Mouse (Mus musculus): Measurements from ENCODE around the gene Kdm4a.

Gene Kdm4a

DNA sequence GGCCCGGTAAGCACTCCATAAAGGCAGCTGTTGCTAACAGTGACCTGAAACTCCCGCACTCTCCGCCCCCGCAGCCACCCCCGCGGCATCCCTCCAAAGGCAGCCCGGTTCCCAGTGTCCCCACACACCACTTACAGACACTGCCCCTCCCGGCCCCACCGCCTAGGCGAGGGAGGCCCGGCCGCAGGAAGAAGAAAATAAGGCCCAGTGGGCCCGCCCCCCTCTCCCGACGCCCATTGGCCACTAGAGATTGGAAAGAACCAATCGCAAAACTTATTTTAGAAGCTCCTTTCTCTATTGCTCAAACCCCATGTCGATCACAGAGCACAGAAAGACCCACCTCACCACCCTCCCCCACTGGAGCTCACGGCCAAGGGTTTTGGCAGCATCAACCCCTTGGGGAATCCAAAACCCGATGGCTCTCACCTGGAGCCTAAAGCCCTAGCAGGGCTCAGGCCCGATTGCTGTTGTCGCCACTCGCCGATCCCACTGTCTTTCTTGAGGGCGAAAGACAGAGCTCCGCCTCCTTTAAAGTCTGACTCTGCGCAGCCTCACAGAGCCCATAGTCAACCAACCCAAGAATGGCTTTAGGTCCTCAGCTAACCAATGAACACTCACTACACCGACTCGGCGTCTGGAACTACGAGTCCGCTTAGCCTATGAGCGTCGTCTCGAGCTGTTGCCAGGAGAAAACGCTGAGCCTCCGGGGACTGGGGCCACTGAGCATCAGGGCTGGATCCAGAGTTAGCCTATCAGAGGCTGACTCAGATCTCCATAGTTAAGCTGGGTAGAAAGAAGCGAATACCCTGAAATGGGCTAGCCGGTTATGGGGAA is at the start of gene Kdm4a:
Gene Kdm4a (minus strand): TSS at position 577 of the 834 bp plus-strand sequence.
- DNase-seq (ENCODE audit: low spot score in 2 of 2), result peak; percentile 93 to 94

DNA sequence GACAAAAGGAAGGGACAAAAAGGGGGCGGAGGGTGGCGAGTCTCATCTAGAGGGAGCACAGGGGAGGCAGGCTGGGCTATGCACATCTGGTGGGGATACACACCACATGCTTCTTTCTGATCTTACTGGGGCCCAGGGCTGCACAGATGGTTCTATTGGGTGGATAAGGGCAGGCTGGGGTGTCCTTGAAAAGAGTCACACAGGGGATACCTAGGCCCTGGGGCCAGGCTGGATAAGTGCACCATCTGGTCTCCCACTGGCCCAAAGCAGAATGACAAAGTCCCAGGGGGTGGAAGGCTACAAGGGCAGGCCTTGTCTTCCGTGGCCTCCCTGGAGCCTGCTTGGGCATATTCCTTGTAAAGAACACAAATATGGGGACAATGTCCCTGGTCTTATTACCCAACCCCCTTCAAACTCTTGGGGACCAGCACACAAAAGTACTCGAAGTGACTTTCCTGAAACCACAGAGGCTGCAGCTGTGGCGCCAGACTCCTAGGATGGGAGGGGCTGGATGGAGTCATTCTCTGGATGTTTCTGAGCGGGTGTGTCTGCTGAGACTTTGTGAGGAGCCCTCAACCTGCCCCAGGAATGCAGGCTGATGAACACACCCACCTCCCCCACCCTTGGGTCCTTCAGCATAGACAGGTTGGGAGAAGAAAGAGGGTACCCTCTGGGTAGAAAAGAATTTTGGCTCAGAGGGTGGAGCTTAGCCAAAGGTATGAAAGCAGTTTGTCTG is 49.4 kb upstream of the Kdm4a start:
- no peak for DNase-seq (ENCODE audit: low spot score in 2 of 2)

DNA sequence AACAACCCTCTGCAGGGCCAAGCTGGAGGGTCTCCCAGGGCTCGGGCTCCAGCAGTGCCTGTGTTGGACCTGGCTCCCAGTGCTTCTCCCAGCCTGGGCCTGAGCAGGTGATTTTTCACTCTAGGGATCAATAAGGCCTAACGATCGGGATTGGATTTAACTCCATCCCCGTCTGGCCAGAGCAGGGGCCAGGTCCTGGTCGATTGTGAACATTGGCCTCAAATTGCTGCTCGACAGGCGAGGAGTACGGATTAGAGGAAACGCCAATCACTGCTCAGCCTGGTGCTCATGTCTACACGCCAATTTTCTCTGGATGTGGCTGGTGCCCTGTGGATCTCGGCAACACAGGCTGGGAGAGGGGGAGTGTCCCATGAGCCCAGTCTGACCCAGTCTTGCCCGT is 47.6 kb upstream of the Kdm4a start:
- DNase-seq (ENCODE audit: low spot score in 2 of 2), result no peak

DNA sequence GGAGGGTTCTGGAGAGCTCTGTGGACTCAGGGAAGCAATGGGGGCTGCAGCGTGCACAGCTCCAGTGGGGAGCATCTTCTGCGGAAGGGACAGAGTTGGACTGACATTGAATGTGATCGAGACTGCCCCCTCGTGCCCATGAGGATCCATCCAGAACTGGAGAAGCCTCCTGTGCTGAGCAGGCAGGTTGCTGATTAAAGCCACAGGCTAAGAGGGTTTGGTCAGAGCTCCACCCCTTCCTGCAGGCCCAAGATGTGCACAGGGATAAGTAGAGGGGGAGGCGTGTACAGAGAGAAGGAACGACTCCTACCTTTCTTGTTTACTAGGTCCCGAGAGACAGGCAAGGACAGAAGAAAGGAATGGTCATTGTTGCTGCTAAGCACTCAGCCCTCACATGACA is 41.4 kb upstream of the Kdm4a start:
- DNase-seq (ENCODE audit: low spot score in 2 of 2), result no peak

DNA sequence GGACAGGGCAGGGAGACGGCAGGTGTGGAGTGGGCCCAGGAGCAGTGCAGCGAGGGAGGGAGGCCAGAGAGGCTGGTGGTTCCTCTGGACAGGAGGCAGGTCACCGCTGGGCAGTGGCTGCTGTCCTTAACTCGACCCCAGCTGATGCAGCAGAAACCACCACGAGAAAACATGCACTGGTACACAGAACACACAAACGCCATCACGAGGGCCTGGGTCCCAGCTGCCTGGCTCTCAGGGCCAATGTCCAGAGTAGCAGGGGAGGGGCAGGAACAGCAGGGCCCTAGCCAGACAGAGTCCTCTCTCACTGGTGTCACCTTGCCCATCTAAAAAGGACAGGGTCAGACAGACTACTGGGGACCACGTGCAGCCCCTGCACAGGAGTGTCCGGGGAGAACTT is 40.9 kb upstream of the Kdm4a start:
- DNase-seq (ENCODE audit: low spot score in 2 of 2), result no peak

DNA sequence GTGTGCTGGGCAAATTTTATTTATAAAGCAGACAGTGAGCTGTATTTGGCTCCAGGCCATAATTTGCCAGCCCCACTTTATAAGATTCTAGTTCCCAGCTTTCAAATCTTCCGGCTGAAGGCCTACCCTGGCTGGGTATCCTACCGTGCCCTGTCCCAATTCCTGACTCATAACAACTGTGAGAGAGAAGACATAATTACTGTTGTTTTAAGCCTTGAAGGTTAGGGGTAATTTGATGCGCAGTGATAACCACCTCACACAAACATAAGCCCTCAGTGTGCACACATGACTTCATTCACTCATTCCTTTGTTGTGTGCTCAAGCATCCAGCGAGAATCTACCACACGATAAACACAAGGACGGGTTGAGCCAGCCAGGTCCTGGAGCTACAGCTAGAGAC is 39.6 kb upstream of the Kdm4a start:
- DNase-seq (ENCODE audit: low spot score in 2 of 2), result no peak

DNA sequence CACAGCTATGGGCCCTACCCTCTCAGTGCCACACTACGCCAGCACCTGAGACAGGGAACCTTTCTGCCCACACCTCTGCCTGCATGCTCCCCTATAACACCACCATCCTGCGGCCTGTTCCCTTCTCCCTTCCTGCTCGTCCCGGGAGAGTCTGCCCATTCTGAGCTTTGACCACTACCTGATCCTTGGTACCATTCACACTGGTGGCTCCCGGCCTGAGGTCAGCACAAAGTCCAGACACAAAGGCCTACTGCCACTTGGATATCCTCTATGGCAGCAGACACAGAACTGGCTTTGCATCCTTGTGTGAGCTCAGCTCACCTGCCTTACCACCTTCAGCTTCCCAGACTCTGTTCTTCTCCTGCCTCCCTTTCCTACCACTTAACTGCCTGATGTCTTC is 38.7 kb upstream of the Kdm4a start:
- no peak for DNase-seq (ENCODE audit: low spot score in 2 of 2)

DNA sequence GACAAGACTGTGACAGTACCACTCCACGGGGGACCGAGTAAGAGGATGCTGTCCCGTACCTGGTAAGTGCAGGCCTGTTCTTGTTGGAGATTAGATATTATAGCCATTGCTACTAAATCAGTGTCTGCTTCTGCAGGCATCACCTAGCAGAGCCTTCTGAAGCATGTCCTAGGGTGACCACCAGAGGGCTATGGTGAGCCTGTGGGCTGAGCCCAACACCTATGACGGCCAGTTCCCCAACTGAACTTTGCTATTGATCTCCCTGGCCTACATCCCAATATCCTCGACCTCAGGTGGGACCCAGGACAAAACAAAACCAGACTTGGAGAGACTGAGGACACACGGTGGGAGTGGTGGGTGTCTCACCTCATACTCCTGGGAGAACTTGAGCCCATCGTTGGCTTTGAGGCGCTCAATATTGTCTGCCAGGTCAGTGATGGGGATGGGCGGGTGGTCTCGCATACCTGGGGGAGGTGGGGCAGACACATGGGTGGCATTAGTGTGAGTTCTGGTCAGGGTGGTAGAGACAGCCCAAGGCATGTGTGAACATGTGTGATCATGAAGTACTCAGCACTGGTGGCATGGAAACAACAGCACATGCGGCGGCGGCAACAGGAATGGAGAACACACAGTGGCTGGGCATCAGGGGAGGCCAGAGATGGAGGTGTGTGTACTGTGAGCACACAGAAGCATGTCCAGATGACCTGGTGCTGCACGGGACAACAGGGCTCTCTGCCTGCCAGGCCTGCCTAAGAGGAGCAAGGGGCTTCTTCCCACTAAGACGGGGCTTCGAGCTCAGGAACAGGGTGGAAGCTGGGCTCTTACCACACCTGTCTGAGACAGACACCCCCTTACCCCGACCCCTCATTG is 37.1 kb upstream of the Kdm4a start:
- DNase-seq (ENCODE audit: low spot score in 2 of 2), result peak; percentile 38 to 71

DNA sequence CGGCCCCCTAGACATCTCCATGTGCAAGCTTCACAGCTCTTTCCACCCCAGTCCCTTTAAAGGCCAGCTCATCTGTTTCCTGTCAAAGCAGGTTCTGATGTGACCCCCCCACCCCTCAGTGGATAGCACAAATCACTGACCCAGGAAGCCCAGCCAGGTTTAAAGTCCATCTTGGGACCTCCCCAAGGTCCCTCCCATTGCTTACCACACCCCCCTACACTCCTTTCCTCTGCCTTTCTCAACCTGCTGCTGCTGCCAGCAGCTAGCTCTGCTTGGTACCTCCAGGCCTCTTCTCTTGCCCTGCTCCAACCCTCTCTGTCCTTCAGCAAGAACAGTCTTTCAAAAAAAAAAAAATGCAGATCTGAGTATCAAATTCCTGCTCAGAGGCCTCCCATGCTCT is 35.0 kb upstream of the Kdm4a start:
- DNase-seq (ENCODE audit: low spot score in 2 of 2), result no peak

DNA sequence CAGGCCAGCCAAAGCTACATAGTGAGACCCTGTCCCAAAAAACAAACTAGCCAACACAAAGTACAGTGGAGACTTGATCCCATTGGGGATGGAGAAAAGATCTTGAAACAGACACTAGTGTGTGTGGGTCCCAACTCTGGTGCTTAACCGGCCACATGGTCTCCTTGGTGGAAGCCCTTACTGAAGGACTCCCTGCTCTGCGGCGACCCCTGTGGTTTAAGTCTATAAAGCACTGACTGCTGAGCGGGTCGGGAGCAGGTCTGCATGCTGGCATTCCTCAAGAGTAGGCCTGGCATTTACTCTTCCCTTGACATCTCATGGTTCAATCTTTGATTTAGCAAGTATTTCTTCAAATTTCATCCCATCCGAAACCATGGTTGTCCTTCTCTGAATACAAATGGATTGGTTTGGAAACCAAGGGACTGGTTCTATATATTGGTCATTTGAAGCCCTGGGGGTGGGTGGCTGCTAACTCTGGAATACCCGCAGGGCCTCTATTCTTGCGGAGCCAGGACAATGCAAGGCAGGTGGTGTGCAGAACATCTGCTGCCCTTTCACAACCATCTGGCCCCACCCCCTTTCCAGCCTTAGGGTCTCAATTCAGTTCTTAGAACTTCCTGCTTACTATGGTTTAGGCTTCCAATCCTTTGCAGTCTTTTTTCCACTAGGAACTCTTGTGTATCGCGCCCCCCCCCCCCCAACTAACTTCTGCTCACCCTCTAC is 27.2 kb upstream of the Kdm4a start:
- DNase-seq (ENCODE audit: low spot score in 2 of 2), result no peak

DNA sequence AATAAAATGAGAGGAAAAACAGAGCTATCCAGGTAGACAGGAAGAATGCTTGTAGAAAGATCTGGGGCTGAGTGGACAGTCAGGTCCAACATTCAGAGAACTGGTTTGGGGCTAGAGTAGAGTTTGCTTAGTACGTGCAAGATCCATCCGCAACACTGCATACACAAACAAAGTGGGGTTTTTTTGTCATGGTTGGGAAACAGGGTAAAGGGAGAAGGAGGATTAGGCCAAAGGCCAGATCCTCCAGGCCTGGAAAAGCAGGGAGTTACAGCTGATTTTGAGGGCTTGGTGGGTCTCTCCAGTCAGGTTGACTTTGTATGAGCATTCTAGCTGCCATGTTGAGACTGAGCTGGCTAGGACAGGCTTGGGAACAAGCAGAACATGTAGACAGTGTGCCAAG is 26.1 kb upstream of the Kdm4a start:
- DNase-seq (ENCODE audit: low spot score in 2 of 2), result no peak

DNA sequence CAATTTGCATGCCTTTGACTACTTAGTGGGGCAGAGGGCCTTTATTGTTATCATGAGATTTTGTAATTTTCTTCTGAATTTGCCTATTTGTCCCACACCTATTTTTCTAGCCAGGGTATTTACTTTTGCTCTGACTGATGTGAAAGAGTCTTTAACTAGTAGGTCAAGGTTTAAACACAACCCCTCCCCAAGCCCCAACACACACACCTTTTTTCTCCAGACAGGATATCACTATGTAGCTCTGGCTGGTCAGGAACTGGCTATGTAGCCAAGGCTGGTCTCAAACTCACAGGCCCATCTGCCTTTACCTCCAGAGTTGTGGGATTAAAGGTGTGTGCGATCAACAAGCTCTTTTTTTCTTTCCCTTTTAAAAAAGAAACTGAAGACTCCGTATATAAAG is 19.2 kb upstream of the Kdm4a start:
- DNase-seq (ENCODE audit: low spot score in 2 of 2), result no peak

DNA sequence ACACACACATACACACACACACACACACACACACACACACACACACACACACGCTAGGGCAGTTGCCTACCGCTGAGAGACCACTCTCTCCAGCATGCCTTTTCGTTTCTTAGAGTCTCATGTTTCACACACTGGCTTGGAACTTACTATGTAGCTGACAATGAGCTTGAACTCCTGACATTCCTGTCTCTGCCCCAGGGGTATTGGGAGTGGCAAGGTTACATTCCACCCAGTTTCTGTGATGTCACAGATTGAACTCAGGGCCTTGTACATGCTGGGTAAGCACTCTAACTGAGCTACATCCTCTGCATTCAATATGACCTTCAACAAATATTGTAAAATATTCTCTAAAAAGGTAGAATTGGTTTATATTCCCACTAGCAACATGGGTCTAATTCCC is 18.8 kb upstream of the Kdm4a start:
- no peak for DNase-seq (ENCODE audit: low spot score in 2 of 2)

DNA sequence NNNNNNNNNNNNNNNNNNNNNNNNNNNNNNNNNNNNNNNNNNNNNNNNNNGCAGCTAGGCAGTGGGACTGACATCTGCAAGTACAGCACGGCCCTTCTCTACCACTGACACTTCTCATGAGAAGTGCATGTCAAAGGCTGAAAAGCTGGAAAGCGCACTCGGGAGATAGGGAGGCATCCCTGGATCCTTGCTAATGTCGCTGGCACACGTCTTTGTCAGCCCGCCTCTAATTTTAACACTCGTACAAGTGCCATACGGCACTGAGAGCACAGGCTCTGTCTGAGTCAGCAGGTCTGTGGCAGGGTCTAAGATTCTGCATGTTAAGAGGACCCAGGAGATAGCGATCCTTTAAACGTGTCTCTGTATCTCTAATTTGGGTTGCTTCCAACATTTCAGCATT is 16.3 kb upstream of the Kdm4a start:
- DNase-seq (ENCODE audit: low spot score in 2 of 2), result no peak

DNA sequence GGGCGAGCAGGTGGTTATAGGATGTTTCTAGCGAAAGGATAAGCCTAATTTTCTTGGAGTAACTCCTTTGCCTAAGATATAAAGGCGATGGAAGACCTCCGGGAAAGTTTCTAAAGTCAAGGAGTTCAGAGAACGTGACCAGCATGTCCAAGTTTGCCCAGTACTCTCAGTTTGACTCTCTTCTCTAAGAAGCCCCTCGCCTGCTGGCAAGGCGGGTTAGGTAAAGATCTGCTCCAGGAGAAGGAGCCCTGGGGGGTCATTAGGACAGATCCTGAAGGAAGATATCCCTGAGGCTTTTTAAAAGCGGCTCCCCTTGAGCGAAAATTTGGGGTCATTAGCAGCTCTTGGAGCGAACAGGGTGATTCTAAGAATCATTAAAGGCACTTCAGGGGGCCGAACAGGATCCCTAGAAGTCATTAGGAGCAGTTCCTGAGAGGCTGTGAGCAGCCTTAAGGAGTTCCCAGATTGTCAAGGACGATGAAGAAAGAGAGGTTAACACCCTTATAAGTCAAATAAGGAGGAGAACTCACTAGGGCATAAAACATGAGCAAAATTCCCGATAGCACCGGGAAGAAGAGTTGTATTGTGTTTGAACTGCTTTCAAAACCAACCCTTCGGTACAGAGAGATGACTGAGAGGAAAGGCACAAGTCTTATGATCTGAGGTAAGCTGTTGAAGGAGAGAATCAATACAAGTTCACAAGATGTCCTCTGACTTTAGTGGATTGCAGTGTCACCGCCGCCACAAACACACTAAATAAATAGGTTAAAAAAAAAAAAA is 648 bp upstream of the Kdm4a start:
- DNase-seq (ENCODE audit: low spot score in 2 of 2), result no peak

DNA sequence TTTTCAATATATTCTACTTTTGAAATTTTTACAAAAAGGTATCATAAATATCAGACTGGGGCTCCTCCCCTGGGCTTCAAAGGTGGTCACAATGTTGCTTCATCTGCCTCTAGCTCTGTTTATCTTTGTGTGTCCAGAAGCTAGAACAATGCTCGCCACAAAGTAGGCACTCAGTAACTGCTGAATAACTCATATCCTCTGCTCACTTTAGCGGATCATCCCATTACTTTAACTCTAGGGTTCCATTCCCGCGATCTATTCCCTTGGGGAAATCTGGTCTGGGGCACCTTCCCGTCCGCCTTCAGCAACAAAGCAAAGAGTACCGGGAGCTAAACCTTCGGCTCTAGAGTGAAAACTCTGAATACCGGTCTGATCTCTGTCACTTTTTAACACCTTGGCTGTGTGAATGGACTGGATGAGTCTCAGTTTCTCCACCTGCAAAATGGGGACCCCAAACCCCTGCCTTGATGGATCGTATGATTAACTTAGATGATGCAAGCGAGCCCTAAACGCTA is 834 bp downstream of the Kdm4a start:
- DNase-seq (ENCODE audit: low spot score in 2 of 2), result no peak

DNA sequence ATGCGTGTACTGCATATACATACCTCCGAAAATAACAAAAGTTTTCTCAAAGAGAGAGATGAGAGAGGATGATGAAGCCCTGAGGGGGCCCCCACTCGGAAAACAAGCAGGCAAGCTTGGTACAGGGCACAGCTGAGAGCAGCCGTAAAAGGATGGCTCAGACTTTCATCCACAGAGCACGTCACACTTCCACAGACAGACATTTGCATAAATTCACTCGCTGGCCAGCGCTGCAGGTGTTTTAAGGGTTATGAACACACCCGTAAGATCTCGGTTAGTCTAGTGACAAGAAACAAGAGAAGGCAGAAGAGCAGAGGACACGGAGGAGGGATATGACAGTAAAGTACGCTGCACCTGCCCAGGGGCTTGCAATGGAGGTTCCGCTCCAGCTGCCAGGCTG is 7.4 kb downstream of the Kdm4a start:
- no peak for DNase-seq (ENCODE audit: low spot score in 2 of 2)

DNA sequence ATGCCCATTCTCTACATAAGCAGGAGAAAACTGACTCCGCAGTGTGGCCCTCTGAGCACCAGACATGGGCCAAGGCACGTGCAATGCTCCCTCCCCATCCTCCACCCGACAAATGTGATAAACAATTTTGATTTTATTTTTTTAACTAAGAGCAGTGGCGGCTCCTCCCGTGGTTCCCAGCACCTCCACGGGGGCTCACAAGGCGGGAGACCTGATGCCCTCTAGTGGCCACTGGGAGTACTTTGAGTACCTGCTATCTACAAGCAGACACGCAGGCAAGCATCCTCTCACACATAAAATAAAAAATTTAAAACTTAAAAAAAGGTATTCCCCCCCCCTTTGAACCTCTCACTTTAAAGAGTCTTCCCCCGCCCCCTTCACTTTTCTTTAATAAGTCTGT is 8.8 kb downstream of the Kdm4a start:
- DNase-seq (ENCODE audit: low spot score in 2 of 2), result peak in 1 of 2 experiments; percentile 52

DNA sequence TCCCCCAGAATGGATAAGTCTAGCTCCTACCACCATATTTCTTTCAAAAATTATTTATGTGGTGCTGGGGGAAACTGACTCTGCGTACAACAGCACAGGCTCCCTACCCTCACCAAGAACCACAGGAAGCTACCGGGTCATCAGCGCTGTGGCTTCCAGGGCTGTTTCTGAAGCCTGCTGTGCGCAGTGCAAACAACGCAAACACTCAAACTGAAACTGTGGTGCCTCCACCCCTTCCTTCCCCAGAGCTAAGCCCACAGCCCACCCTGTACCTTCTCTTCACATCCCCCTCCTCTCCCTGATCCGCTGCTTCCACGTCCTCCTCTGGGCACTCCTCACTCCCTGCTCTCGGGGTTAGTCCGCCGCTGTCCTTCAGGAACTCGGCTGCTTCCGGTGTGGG is 17.7 kb downstream of the Kdm4a start:
- no peak for DNase-seq (ENCODE audit: low spot score in 2 of 2)

DNA sequence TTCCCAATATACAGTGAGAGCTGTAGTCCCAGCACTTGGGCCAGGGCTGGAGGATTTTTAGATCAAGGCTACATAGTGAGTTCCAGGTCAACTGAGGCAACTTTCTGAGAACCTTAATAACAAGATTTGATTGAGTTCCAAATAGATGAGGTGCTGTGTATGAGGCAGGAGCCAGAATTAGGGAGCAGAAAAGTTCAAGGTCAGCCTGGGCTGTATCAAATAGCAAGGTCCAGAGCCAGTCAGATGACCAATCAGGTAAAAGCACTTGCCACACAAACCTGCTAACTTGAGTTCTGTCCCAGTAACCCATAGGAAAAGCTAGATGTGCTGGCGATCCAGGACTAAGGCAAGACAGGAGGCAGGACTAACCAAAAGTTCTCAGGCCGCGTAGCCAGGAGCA is 22.2 kb downstream of the Kdm4a start:
- DNase-seq (ENCODE audit: low spot score in 2 of 2), result no peak

DNA sequence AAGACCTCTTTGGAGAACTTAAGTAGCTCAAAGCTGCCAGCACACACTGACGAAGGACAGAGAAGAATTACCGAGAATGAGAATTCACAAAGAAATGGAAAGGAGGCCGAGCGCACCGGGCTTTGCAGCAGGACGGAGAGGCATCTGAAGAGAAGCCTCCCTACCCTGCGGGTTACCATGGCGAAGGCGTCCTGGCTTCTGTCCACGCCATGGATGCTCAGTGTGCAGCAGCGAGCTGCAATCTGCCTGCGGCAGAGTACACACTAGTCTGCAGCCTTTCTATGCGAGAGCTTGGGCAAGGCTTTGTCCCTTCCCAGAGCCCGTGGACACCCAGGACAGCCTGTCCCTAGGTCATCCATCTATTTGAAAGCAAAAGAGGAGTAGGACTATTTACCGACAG is 23.3 kb downstream of the Kdm4a start:
- no peak for DNase-seq (ENCODE audit: low spot score in 2 of 2)
